Mouse (Mus musculus): ENCODE measurements at regions not wholly inside any gene's neighbourhood (a gene's known extent, or its start where the extent isn't known, plus 50 kb on each side); places are given as distances from the start of the nearest gene placed in this dataset.

GRCm38 (mm10) chr1:72935084-72935483, 60.4 kb upstream of the Igfbp5 start:
- Histone ChIP-seq H3K36me3 (ENCODE audit: control insufficient read depth, insufficient read depth, low read length) (no peaks in the 10 kb centered on the region), H3K9ac (ENCODE audit: low read length) (no peak overlapping the region), H3K4me2 (ENCODE audit: low read length) (no peak overlapping the region), H3K9me3 (ENCODE audit: control insufficient read depth, low read length) (no peaks in the 10 kb centered on the region), H3K4me1 (ENCODE audit: control insufficient read depth in 2 of 2, insufficient read depth in 2 of 2, low read length in 2 of 2) (peaks cover 8 to 12% of the 10 kb centered on the region in 2 experiments), H3K27ac (replicated peaks in 1 of 2; ENCODE audit: control insufficient read depth in 1 of 2, insufficient read depth in 1 of 2, low read depth in 2 of 2, low read length in 2 of 2) (no peak overlapping the region), H3K4me3 (ENCODE audit: control insufficient read depth in 1 of 2, insufficient read depth in 1 of 2, low read depth in 1 of 2, low read length in 2 of 2) (no peak overlapping the region), H3K27me3 (ENCODE audit: control insufficient read depth, insufficient read depth, low read length) (no peaks in the 10 kb centered on the region)
- ATAC-seq (ENCODE audit: insufficient number of reproducible peaks, insufficient read depth, low FRiP score, low read depth): 0 out of 2 replicates have a peak, but pooled peaks have one; percentile 26
- 32% methylated on average over 4 of the region's 4 CpGs for WGBS

GRCm38 (mm10) chr1:72929774-72930173, 55.1 kb upstream of the Igfbp5 start:
- H3K9ac ChIP-seq (ENCODE audit: low read length): no peak overlapping the region
- H3K4me3 ChIP-seq (ENCODE audit: control insufficient read depth in 1 of 2, insufficient read depth in 1 of 2, low read depth in 1 of 2, low read length in 2 of 2): no peak overlapping the region
- H3K9me3 ChIP-seq (ENCODE audit: control insufficient read depth, low read length): no peaks in the 10 kb centered on the region
- H3K4me1 ChIP-seq (ENCODE audit: control insufficient read depth in 2 of 2, insufficient read depth in 2 of 2, low read length in 2 of 2): peaks cover 0 to under 1% of the 10 kb centered on the region in 2 experiments; a peak in 1 of 4 replicates
- no peaks in the 10 kb centered on the region for H3K36me3 ChIP-seq (ENCODE audit: control insufficient read depth, insufficient read depth, low read length)
- WGBS: 81% methylated on average over 4 of the region's 4 CpGs
- H3K27ac ChIP-seq (replicated peaks in 1 of 2; ENCODE audit: control insufficient read depth in 1 of 2, insufficient read depth in 1 of 2, low read depth in 2 of 2, low read length in 2 of 2): no peak overlapping the region
- no peak overlapping the region for H3K4me2 ChIP-seq (ENCODE audit: low read length)
- no peaks in the 10 kb centered on the region for H3K27me3 ChIP-seq (ENCODE audit: control insufficient read depth, insufficient read depth, low read length)
- ATAC-seq (ENCODE audit: insufficient number of reproducible peaks, insufficient read depth, low FRiP score, low read depth): no peak

Data from heart, embryonic 14.5 days (tissue).